Mouse (Mus musculus) heart, embryonic 13.5 days (tissue): ENCODE measurements around the gene Zfyve21. TPM values are rescaled to one million over a fixed set of nuclear protein-coding genes. Genes with fewer than 3 reads are reported as not detected.

Experiments used
- ATAC-seq: fragments of 200-750 bp; cut with Nextera tagmentation; 2 replicates; pipeline ENCODE4 v1.8.0; 2017; ENCODE audit warnings: moderate TSS enrichment; ENCODE audit not compliant: insufficient number of reproducible peaks, low FRiP score, low TSS enrichment; ENCODE audit errors: extremely low read depth
- H3K27ac ChIP-seq: fragments of 300-500 bp; sonication (generic); replicated peaks from 2 replicates; pipeline ENCODE4 v1.5.1; 2015; ENCODE audit warnings: moderate library complexity, mild to moderate bottlenecking, inconsistent platforms
- H3K27me3 ChIP-seq: fragments of 300-500 bp; sonication (generic); replicated peaks from 2 replicates; pipeline ENCODE4 v1.6.1; 2015; ENCODE audit warnings: mild to moderate bottlenecking, inconsistent platforms
- H3K36me3 ChIP-seq: fragments of 300-500 bp; sonication (generic); 2 replicates; pipeline ENCODE4 v1.6.1; 2015; ENCODE audit warnings: mild to moderate bottlenecking, inconsistent platforms
- H3K4me1 ChIP-seq: fragments of 300-500 bp; sonication (generic); 2 replicates; pipeline ENCODE4 v1.6.1; 2015; ENCODE audit warnings: inconsistent platforms
- H3K4me2 ChIP-seq: fragments of 300-500 bp; sonication (generic); 2 replicates; pipeline ENCODE4 v1.6.1; 2015; ENCODE audit warnings: inconsistent platforms, mild to moderate bottlenecking, moderate library complexity
- H3K4me3 ChIP-seq: fragments of 300-500 bp; sonication (generic); 2 replicates; pipeline ENCODE4 v1.5.1; 2015; ENCODE audit warnings: moderate library complexity, mild to moderate bottlenecking, inconsistent platforms
- H3K9ac ChIP-seq: fragments of 300-500 bp; sonication (generic); 2 replicates; pipeline ENCODE4 v1.6.1; 2015; ENCODE audit warnings: inconsistent platforms, mild to moderate bottlenecking, moderate library complexity
- H3K9me3 ChIP-seq: fragments of 300-500 bp; sonication (generic); 2 replicates; pipeline ENCODE4 v1.6.1; 2016; ENCODE audit warnings: inconsistent platforms
- WGBS: fragments of 180-500 bp; shearing (Covaris S2); methylation state at CpG from one replicate; pipeline ENCODE4 v1.1.7; 2015; ENCODE audit warnings: mixed read lengths; 5-methylcytosine and 5-hydroxymethylcytosine counted together
- polyA plus RNA-seq: library from polyadenylated mRNA; unstranded; fragments of >200 nt; fragmentation: Nextera tagmentation; extraction: Ambion mirVana; gene quantifications from 2 replicates; pipeline ENCODE4 v1.2.1, GENCODE M21; 2015

Zfyve21 gene
- polyA plus RNA-seq, 1 experiment from 2014 or later = 74.6 TPM

DNA sequence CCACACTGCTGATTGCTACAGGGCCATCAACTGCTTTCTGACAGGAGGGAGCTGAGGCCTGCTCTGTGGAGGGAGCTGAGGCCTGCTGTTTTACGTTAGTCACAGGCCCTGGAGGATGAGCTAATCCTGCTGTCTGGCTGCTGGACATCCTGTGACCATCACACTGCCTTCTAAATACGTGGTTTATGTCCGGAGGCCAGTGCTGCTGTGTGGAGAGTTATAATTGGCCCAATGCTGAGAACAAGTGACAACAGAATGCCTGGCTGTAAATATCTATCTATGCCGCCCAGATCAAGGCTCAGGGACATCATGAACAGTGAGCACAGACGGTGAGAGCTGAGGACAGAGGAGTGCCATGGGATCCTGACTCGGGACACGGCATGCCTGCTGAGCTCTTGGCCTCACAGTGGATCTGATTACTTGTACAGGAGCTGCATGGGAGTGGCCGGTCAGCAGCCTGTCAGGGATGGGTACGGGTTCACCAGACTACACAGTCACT is 34.4 kb downstream of the Zfyve21 start:
- H3K9me3 ChIP-seq = no peaks in the 10 kb centered on the region
- no peak overlapping the region for H3K4me2 ChIP-seq
- peak overlapping the region; percentile 15; the same call in 1 of the 2 replicates for H3K9ac ChIP-seq
- WGBS = 42% methylated on average over 9 of the region's 9 CpGs
- H3K27ac ChIP-seq = peak overlapping the region; percentile 53
- H3K27me3 ChIP-seq = no peaks in the 10 kb centered on the region
- no peak overlapping the region for H3K4me3 ChIP-seq
- peaks cover 15% of the 10 kb centered on the region for H3K36me3 ChIP-seq
- H3K4me1 ChIP-seq = peaks cover 12% of the 10 kb centered on the region
- ATAC-seq = no peak

DNA sequence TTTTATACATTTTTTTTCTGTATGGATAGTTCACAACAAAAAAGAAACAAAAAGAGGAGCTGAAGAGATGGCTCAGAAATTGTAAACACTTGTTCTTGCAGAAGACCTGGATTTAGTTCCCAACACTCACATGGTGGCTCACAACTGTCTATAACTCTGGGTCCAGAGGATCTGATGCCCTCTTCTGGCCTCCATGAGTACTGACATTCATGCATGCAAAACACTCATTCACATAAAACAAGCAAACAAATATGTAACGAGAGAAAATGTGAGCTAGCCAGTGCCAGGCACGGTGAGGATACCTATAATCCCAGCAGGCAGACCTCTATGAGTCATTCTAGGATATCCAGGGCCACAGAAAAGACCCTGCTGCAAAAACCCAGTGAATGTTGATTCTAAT is 37.3 kb downstream of the Zfyve21 start:
- no peak for ATAC-seq
- WGBS = 65% methylated on average over 2 of the region's 2 CpGs
- no peak overlapping the region for H3K27ac ChIP-seq

GRCm38 (mm10) chr12:111851745-111852144 is 37.8 kb downstream of the Zfyve21 start:
- Histone ChIP-seq H3K4me2 (no peak overlapping the region), H3K9ac (no peak overlapping the region), H3K27me3 (no peaks in the 10 kb centered on the region), H3K9me3 (no peaks in the 10 kb centered on the region), H3K36me3 (peaks cover 20% of the 10 kb centered on the region), H3K4me3 (no peak overlapping the region), H3K4me1 (peaks cover 12% of the 10 kb centered on the region), H3K27ac (no peak overlapping the region)
- 74% methylated on average over 5 of the region's 5 CpGs for WGBS
- ATAC-seq = no peak

More for the DNA sequence above, 37.3 kb downstream of the Zfyve21 start:
- no peaks in the 10 kb centered on the region for H3K27me3 ChIP-seq
- peaks cover 12% of the 10 kb centered on the region for H3K4me1 ChIP-seq
- no peak overlapping the region for H3K4me3 ChIP-seq
- H3K9me3 ChIP-seq = no peaks in the 10 kb centered on the region
- H3K4me2 ChIP-seq = no peak overlapping the region
- H3K36me3 ChIP-seq = peaks cover 17% of the 10 kb centered on the region
- no peak overlapping the region for H3K9ac ChIP-seq

- WGBS = 59% methylated on average over 10 of the region's 10 CpGs
- H3K27me3 ChIP-seq = no peaks in the 10 kb centered on the region
- no peak overlapping the region for H3K4me3 ChIP-seq
- no peak overlapping the region for H3K27ac ChIP-seq
- no peak overlapping the region for H3K9ac ChIP-seq
- H3K4me2 ChIP-seq = no peak overlapping the region
- H3K4me1 ChIP-seq = peaks cover 12% of the 10 kb centered on the region
- H3K9me3 ChIP-seq = no peaks in the 10 kb centered on the region
- ATAC-seq = no peak
- H3K36me3 ChIP-seq = peaks cover 33% of the 10 kb centered on the region
Measured at GRCm38 (mm10) chr12:111853011-111853436, 39.1 kb downstream of the Zfyve21 start.

DNA sequence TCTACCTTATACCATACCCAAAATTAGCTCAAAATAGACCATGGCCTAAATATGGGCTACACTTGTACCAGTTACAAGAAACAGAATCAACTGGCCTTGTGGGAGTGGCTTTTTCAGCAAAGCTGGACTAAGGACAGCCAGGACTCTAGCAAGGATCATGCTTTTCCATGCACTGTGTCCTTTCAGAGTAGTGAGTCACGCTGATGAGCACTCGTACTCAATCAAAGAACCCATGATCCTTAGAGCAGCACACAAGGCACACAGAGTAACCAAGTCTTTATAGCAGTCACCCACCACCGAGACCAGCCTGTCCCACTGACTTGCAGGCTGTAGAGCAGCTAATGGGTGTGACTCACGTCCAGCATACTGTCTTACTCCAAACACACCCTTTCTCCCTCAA is 39.6 kb downstream of the Zfyve21 start:
- Histone ChIP-seq H3K36me3 (peaks cover 38% of the 10 kb centered on the region), H3K9me3 (no peaks in the 10 kb centered on the region), H3K27ac (no peak overlapping the region), H3K9ac (no peak overlapping the region), H3K4me2 (no peak overlapping the region), H3K4me3 (no peak overlapping the region), H3K27me3 (no peaks in the 10 kb centered on the region), H3K4me1 (peaks cover 11% of the 10 kb centered on the region)
- no peak for ATAC-seq
- 72% methylated on average over 4 of the region's 4 CpGs for WGBS

DNA sequence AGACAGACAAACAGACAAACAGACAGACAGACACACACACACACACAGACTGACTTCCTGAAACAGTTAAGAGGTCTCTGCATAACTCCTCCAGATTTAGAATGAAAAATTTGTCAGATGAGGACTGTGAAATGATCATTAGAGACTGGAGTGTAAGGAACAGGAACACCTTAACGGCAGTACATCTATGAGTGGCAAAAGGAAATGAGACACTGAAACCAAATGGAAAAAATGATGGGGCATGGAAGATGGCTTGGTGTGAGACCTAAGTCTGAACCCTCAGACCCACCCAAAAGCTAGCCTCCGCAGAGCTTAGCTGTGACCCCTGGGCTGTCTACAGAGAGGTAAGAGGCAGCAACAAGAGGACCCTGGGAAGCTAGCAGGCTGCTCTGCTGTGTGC is 41.5 kb downstream of the Zfyve21 start:
- Histone ChIP-seq H3K9ac (no peak overlapping the region), H3K4me3 (no peak overlapping the region), H3K9me3 (no peaks in the 10 kb centered on the region), H3K27ac (no peak overlapping the region), H3K4me1 (peaks cover 10% of the 10 kb centered on the region), H3K4me2 (no peak overlapping the region), H3K36me3 (peaks cover 47% of the 10 kb centered on the region), H3K27me3 (no peaks in the 10 kb centered on the region)
- 76% methylated on average over 2 of the region's 2 CpGs for WGBS
- no peak for ATAC-seq

DNA sequence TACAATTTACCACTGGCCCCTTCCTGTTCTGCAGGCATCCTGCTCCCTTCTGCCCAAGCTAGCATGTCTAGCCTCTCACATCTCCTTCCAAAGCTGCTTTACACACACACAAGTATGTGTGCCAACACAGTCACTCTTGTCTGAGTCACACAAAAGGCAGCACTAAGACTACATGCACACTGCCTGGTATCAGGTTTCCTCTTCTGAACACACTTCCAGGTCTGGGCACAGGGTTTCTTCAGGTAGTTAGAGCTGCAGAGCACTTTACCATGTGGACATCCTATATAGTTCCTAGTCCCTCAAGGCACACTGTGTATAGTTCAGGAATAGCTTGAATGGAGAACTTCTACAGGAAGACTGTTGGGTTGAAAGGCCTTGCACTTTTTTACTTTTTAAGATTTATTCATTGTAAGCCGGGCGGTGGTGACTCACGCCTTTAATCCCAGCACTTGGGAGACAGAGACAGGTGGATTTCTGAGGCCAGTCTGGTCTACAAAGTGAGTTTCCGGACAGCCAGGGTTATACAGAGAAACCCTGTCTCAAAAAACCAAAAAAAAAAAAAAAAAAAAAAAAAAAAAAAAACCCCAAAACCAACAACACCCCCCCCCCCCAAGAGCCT is 50.3 kb downstream of the Zfyve21 start:
- H3K4me3 ChIP-seq = no peak overlapping the region
- H3K4me2 ChIP-seq = no peak overlapping the region
- H3K36me3 ChIP-seq = peaks cover 64% of the 10 kb centered on the region
- H3K27me3 ChIP-seq = no peaks in the 10 kb centered on the region
- H3K4me1 ChIP-seq = no peaks in the 10 kb centered on the region
- ATAC-seq = no peak
- H3K27ac ChIP-seq = no peak overlapping the region
- H3K9me3 ChIP-seq = no peaks in the 10 kb centered on the region
- no peak overlapping the region for H3K9ac ChIP-seq
- 89% methylated on average over 4 of the region's 4 CpGs for WGBS

- H3K27me3 ChIP-seq = no peaks in the 10 kb centered on the region
- 80% methylated on average over 1 of the region's 1 CpGs for WGBS
- no peak overlapping the region for H3K4me2 ChIP-seq
- no peak overlapping the region for H3K27ac ChIP-seq
- no peak for ATAC-seq
- no peak overlapping the region for H3K4me3 ChIP-seq
- H3K9ac ChIP-seq = no peak overlapping the region
- peaks cover 59% of the 10 kb centered on the region for H3K36me3 ChIP-seq
- H3K9me3 ChIP-seq = no peaks in the 10 kb centered on the region
- H3K4me1 ChIP-seq = no peaks in the 10 kb centered on the region
Measured at GRCm38 (mm10) chr12:111869806-111870205, 55.8 kb downstream of the Zfyve21 start.

- Histone ChIP-seq H3K36me3 (peaks cover 51% of the 10 kb centered on the region), H3K4me1 (peaks cover 2% of the 10 kb centered on the region; the same call in 1 of the 2 replicates), H3K27me3 (no peaks in the 10 kb centered on the region), H3K9me3 (no peaks in the 10 kb centered on the region), H3K9ac (no peak overlapping the region), H3K4me2 (no peak overlapping the region), H3K27ac (no peak overlapping the region), H3K4me3 (no peak overlapping the region)
- ATAC-seq = no peak
- 88% methylated on average over 7 of the region's 7 CpGs for WGBS
Measured at GRCm38 (mm10) chr12:111870811-111871210, 56.8 kb downstream of the Zfyve21 start.

DNA sequence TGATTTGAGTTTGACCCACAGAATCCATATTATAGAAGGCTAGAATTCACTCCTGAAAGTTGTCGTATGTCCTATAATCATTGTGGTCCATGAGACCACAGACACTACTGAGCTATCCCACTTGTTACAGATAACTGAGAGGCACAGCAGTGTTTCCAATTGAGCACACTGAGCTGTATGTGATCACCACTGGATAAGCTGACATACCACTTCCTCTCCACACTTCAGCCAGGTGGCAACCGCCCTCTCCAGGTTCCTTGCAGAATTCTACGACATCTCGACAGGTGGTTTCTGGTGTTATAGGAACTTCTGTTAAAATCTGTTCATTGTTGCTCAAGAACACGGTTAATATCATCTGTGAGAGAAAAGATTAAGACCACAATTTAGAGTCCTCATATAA is 58.1 kb downstream of the Zfyve21 start:
- peaks cover 7% of the 10 kb centered on the region; the same call in 1 of the 2 replicates for H3K4me1 ChIP-seq
- H3K27ac ChIP-seq = no peak overlapping the region
- no peak overlapping the region for H3K4me2 ChIP-seq
- peaks cover 40% of the 10 kb centered on the region for H3K36me3 ChIP-seq
- 90% methylated on average over 5 of the region's 5 CpGs for WGBS
- no peak for ATAC-seq
- H3K27me3 ChIP-seq = no peaks in the 10 kb centered on the region
- no peak overlapping the region for H3K9ac ChIP-seq
- H3K4me3 ChIP-seq = no peak overlapping the region
- no peaks in the 10 kb centered on the region for H3K9me3 ChIP-seq

- no peaks in the 10 kb centered on the region for H3K9me3 ChIP-seq
- peaks cover 12% of the 10 kb centered on the region; the same call in 1 of the 2 replicates for H3K4me1 ChIP-seq
- peaks cover 25% of the 10 kb centered on the region for H3K36me3 ChIP-seq
- H3K27ac ChIP-seq = no peak overlapping the region
- no peaks in the 10 kb centered on the region for H3K27me3 ChIP-seq
- no peak overlapping the region for H3K4me2 ChIP-seq
- H3K4me3 ChIP-seq = no peak overlapping the region
- 70% methylated on average over 1 of the region's 1 CpGs for WGBS
- H3K9ac ChIP-seq = no peak overlapping the region
- ATAC-seq = no peak
Measured at GRCm38 (mm10) chr12:111874601-111875140, 60.7 kb downstream of the Zfyve21 start.

GRCm38 (mm10) chr12:111875499-111875898 is 61.5 kb downstream of the Zfyve21 start:
- Histone ChIP-seq H3K9ac (no peak overlapping the region), H3K4me3 (no peak overlapping the region), H3K4me2 (no peak overlapping the region), H3K27ac (no peak overlapping the region), H3K4me1 (peaks cover 12% of the 10 kb centered on the region; the same call in 1 of the 2 replicates), H3K9me3 (no peaks in the 10 kb centered on the region), H3K27me3 (no peaks in the 10 kb centered on the region), H3K36me3 (peaks cover 16% of the 10 kb centered on the region)
- no peak for ATAC-seq
- WGBS = 83% methylated on average over 3 of the region's 3 CpGs
